Mouse (Mus musculus): Measurements from ENCODE around the gene Il5.

DNA sequence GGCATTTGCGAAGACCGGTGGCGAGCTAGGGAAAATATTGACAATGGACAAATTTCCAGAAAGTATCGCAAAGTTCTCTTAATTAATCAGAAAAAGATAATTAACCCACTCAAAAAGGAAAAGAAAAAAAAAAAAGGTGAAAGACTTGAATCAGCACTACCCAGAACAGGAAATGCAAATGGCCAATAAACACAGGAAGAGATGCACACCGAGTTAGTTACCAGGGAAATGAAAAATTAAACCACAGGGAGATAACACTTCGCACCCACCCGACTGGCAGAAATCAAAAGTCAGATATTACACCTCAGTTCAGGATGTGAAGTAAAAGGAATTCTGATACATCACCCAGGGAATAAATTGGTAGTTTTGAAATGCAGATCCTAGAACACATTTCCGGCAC lies 11.7 kb downstream of the Il5 start:
- no peak for TF ChIP-seq CTCF (IDR thresholded peaks at IDR 0.05)
- TF ChIP-seq EP300 (IDR thresholded peaks at IDR 0.05), result no peak

Data from lung, postnatal 0 days (tissue).